Mouse (Mus musculus) embryonic facial prominence, embryonic 15.5 days (tissue): Measurements from ENCODE around the gene Cnr2. TPM values are rescaled to one million over a fixed set of nuclear protein-coding genes. Genes with fewer than 3 reads are reported as not detected.

ENCODE experiments used
- ATAC-seq: fragments of 200-750 bp; cut with Nextera tagmentation; 2 replicates; pipeline ENCODE4 v1.8.0; 2017; ENCODE audit warnings: low read depth, moderate TSS enrichment; ENCODE audit not compliant: insufficient number of reproducible peaks, low FRiP score, low TSS enrichment
- H3K27ac ChIP-seq: fragments of 300-500 bp; sonication (generic); replicated peaks from 2 replicates; pipeline ENCODE4 v1.5.1; 2015; ENCODE audit warnings: mild to moderate bottlenecking, inconsistent platforms
- H3K27me3 ChIP-seq: fragments of 300-500 bp; sonication (generic); 2 replicates; pipeline ENCODE4 v1.6.1; 2015; ENCODE audit warnings: inconsistent platforms
- H3K36me3 ChIP-seq: fragments of 300-500 bp; sonication (generic); 2 replicates; pipeline ENCODE4 v1.6.1; 2015; ENCODE audit warnings: mild to moderate bottlenecking, inconsistent platforms
- H3K4me1 ChIP-seq: fragments of 300-500 bp; sonication (generic); 2 replicates; pipeline ENCODE4 v1.6.1; 2015; ENCODE audit warnings: inconsistent platforms
- H3K4me2 ChIP-seq: fragments of 300-500 bp; sonication (generic); replicated peaks from 2 replicates; pipeline ENCODE4 v1.6.1; 2015; ENCODE audit warnings: mild to moderate bottlenecking, inconsistent platforms
- H3K4me3 ChIP-seq: fragments of 300-500 bp; sonication (generic); replicated peaks from 2 replicates; pipeline ENCODE4 v1.5.1; 2015; ENCODE audit warnings: mild to moderate bottlenecking, inconsistent platforms
- H3K9ac ChIP-seq: fragments of 300-500 bp; sonication (generic); 2 replicates; pipeline ENCODE4 v1.6.1; 2015; ENCODE audit warnings: inconsistent platforms
- H3K9me3 ChIP-seq: fragments of 300-500 bp; sonication (generic); replicated peaks from 2 replicates; pipeline ENCODE4 v1.6.1; 2016; ENCODE audit warnings: inconsistent platforms
- WGBS: fragments of 180-500 bp; shearing (Covaris S2); methylation state at CpG from one replicate; pipeline ENCODE4 v1.1.7; 2015; 5-methylcytosine and 5-hydroxymethylcytosine counted together
- polyA plus RNA-seq: library from polyadenylated mRNA; unstranded; fragments of >200 nt; fragmentation: Nextera tagmentation; extraction: Ambion mirVana; gene quantifications from 2 replicates; pipeline ENCODE4 v1.2.1, GENCODE M21; 2015

Gene Cnr2
- polyA plus RNA-seq, 1 experiment from 2014 or later = 0.85 TPM

DNA sequence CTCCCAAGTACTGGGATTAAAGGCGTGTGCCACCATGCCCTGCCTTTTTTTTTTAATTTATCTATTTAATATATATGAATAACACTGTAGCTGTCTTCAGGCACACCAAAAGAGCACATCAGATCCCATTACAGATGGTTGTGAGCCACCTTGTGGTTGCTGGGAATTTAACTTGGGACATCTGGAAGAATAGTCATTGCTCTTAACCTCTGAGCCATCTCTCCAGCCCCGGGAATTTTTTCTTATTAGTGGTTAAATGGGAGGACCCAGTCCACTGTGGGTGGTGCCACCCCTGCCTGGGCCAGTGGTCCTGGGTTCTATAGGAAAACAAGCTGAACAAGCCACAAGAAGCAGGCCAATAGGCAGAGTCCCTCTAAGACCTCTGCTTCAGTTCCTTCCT is 17.5 kb upstream of the Cnr2 start:
- Histone ChIP-seq H3K27ac (no peak overlapping the region), H3K4me2 (no peak overlapping the region), H3K27me3 (no peaks in the 10 kb centered on the region), H3K4me1 (peaks cover 31% of the 10 kb centered on the region), H3K36me3 (no peaks in the 10 kb centered on the region), H3K9ac (no peak overlapping the region), H3K4me3 (no peak overlapping the region), H3K9me3 (no peaks in the 10 kb centered on the region)
- WGBS = 55% methylated on average over 2 of the region's 2 CpGs
- ATAC-seq = no peak

DNA sequence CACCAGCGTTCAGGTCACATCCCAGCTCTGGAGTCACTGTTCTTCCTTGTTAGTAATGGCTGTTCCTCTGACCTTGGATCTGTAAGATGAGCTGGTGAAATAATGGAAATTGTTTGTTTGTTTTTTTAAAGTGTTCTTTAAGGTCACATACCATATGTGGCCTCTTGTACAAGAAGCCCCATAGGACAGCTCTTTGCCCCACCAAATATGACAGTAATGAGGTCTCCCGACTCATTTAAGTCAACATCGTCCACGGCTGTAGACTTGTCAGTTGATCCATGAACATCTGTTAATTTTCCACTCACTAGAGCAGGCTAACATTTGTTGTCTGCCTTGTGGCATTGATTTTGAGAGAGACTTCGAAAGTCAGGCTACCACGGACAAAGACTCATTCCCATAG is 16.2 kb upstream of the Cnr2 start:
- Histone ChIP-seq H3K9ac (no peak overlapping the region), H3K27me3 (no peaks in the 10 kb centered on the region), H3K4me1 (peaks cover 31% of the 10 kb centered on the region), H3K36me3 (no peaks in the 10 kb centered on the region), H3K4me2 (no peak overlapping the region), H3K4me3 (no peak overlapping the region), H3K9me3 (no peaks in the 10 kb centered on the region), H3K27ac (0 out of 2 replicates have a peak overlapping the region, but pooled peaks have one; percentile 7)
- 31% methylated on average over 6 of the region's 6 CpGs for WGBS
- ATAC-seq = no peak

GRCm38 (mm10) chr4:135880018-135880417 is 15.2 kb upstream of the Cnr2 start:
- ATAC-seq = no peak
- Histone ChIP-seq H3K27ac (no peak overlapping the region), H3K36me3 (no peaks in the 10 kb centered on the region)

GRCm38 (mm10) chr4:135880576-135880975 is 14.6 kb upstream of the Cnr2 start:
- H3K9ac ChIP-seq = no peak overlapping the region
- H3K27me3 ChIP-seq = no peaks in the 10 kb centered on the region
- WGBS = 87% methylated on average over 10 of the region's 10 CpGs

More at GRCm38 (mm10) chr4:135880018-135880417, 15.2 kb upstream of the Cnr2 start:
- H3K9me3 ChIP-seq = no peaks in the 10 kb centered on the region
- no peak overlapping the region for H3K9ac ChIP-seq
- no peaks in the 10 kb centered on the region for H3K27me3 ChIP-seq
- H3K4me1 ChIP-seq = peaks cover 21% of the 10 kb centered on the region
- 87% methylated on average over 6 of the region's 6 CpGs for WGBS
- no peak overlapping the region for H3K4me2 ChIP-seq
- no peak overlapping the region for H3K4me3 ChIP-seq

GRCm38 (mm10) chr4:135882023-135882422 is 13.2 kb upstream of the Cnr2 start:
- no peak for ATAC-seq
- H3K9ac ChIP-seq = no peak overlapping the region
- no peaks in the 10 kb centered on the region for H3K36me3 ChIP-seq
- no peak overlapping the region for H3K4me3 ChIP-seq
- no peaks in the 10 kb centered on the region for H3K27me3 ChIP-seq
- peaks cover 1% of the 10 kb centered on the region for H3K4me1 ChIP-seq
- H3K4me2 ChIP-seq = no peak overlapping the region
- WGBS = 74% methylated on average over 6 of the region's 6 CpGs
- no peaks in the 10 kb centered on the region for H3K9me3 ChIP-seq
- no peak overlapping the region for H3K27ac ChIP-seq

More at GRCm38 (mm10) chr4:135880576-135880975, 14.6 kb upstream of the Cnr2 start:
- Histone ChIP-seq H3K27ac (no peak overlapping the region), H3K9me3 (no peaks in the 10 kb centered on the region), H3K4me2 (no peak overlapping the region), H3K4me1 (peaks cover 16% of the 10 kb centered on the region), H3K36me3 (no peaks in the 10 kb centered on the region), H3K4me3 (no peak overlapping the region)
- ATAC-seq = no peak

GRCm38 (mm10) chr4:135883401-135883851 is 11.8 kb upstream of the Cnr2 start:
- H3K4me2 ChIP-seq = no peak overlapping the region
- H3K4me1 ChIP-seq = no peaks in the 10 kb centered on the region
- H3K27me3 ChIP-seq = no peaks in the 10 kb centered on the region
- WGBS = 37% methylated on average over 10 of the region's 10 CpGs
- H3K27ac ChIP-seq = no peak overlapping the region
- no peaks in the 10 kb centered on the region for H3K9me3 ChIP-seq
- ATAC-seq = no peak
- H3K4me3 ChIP-seq = no peak overlapping the region
- no peak overlapping the region for H3K9ac ChIP-seq
- H3K36me3 ChIP-seq = no peaks in the 10 kb centered on the region

GRCm38 (mm10) chr4:135883881-135884516 is 11.2 kb upstream of the Cnr2 start:
- Histone ChIP-seq H3K4me2 (no peak overlapping the region), H3K4me1 (no peaks in the 10 kb centered on the region), H3K36me3 (no peaks in the 10 kb centered on the region), H3K9me3 (no peaks in the 10 kb centered on the region), H3K27ac (no peak overlapping the region), H3K27me3 (no peaks in the 10 kb centered on the region), H3K9ac (no peak overlapping the region), H3K4me3 (no peak overlapping the region)
- no peak for ATAC-seq
- WGBS = 41% methylated on average over 7 of the region's 7 CpGs

- Histone ChIP-seq H3K36me3 (no peaks in the 10 kb centered on the region), H3K27ac (no peak overlapping the region), H3K27me3 (no peaks in the 10 kb centered on the region), H3K9ac (no peak overlapping the region), H3K4me2 (no peak overlapping the region), H3K9me3 (no peaks in the 10 kb centered on the region), H3K4me1 (no peaks in the 10 kb centered on the region), H3K4me3 (no peak overlapping the region)
- ATAC-seq = no peak
- 41% methylated on average over 6 of the region's 6 CpGs for whole genome bisulfite sequencing
These were observed 10.7 kb upstream of the Cnr2 start for GRCm38 (mm10) chr4:135884531-135884930.

DNA sequence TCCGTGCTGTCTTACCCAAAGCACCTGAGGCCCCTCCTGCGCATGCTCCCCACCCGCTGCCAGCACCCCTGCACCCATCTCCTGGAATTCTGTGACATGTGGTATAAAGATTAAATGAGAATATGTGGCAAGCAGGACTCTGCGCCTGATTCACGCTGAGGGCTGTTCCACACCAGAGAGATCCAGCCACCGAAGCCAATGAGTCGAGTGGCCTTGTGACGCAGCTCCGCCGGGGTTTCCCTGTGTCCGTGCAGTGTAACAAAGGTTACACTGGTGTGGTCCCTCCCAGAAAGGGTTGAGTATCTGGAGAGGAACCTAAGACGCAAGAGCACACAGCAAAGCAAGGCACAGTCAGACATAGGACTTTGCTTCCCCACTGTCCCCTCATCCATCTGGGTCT is 9.5 kb upstream of the Cnr2 start:
- no peak for ATAC-seq
- H3K27me3 ChIP-seq = no peaks in the 10 kb centered on the region
- no peak overlapping the region for H3K9ac ChIP-seq
- no peak overlapping the region for H3K4me3 ChIP-seq
- WGBS = 88% methylated on average over 12 of the region's 12 CpGs
- H3K4me2 ChIP-seq = no peak overlapping the region
- no peaks in the 10 kb centered on the region for H3K9me3 ChIP-seq
- H3K4me1 ChIP-seq = no peaks in the 10 kb centered on the region
- no peaks in the 10 kb centered on the region for H3K36me3 ChIP-seq
- H3K27ac ChIP-seq = no peak overlapping the region

DNA sequence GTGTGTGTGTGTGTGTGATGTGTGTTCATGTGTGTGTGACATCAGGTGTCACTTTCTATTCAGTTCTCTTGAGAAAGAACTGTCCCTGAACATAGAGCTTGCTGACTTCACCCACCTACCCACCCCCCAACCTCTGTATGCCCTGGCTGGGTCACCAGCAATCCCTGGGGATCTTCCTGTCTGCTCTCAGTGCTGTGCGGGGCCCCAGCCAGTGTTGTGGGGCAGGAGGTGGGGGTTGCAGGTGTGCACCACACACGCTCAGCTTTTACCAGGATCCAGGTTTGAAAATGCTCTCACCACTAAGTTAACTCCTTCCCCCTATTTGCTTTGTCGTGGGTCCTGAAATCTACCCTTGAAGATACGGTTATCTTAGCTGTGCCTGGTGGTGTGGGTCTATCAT is 9.0 kb upstream of the Cnr2 start:
- Histone ChIP-seq H3K4me2 (no peak overlapping the region), H3K9me3 (no peaks in the 10 kb centered on the region), H3K4me1 (no peaks in the 10 kb centered on the region), H3K9ac (no peak overlapping the region), H3K4me3 (no peak overlapping the region), H3K36me3 (no peaks in the 10 kb centered on the region), H3K27ac (no peak overlapping the region), H3K27me3 (no peaks in the 10 kb centered on the region)
- WGBS = 82% methylated on average over 4 of the region's 4 CpGs
- no peak for ATAC-seq

GRCm38 (mm10) chr4:135888448-135889057 is 6.6 kb upstream of the Cnr2 start:
- no peak overlapping the region for H3K4me2 ChIP-seq
- no peak overlapping the region for H3K9ac ChIP-seq
- H3K36me3 ChIP-seq = no peaks in the 10 kb centered on the region
- no peak overlapping the region for H3K27ac ChIP-seq
- no peaks in the 10 kb centered on the region for H3K9me3 ChIP-seq
- H3K4me1 ChIP-seq = no peaks in the 10 kb centered on the region
- H3K27me3 ChIP-seq = no peaks in the 10 kb centered on the region
- H3K4me3 ChIP-seq = no peak overlapping the region
- WGBS = 92% methylated on average over 24 of the region's 24 CpGs
- ATAC-seq = no peak
